Mouse (Mus musculus) left cerebral cortex, postnatal 14 days (tissue): ENCODE data around the gene Tprkb. TPM values are rescaled to one million over a fixed set of nuclear protein-coding genes. Genes with fewer than 3 reads are reported as not detected.
"Not testable (repeated sequence)": the region's sequence is repeated elsewhere in the genome, so short reads cannot be mapped to it uniquely, and the experiment has no call there.

Source experiments
- DNase-seq, 2 experiments: peaks; one replicate each; pipeline ENCODE4 v3.0.0; 2021 to 2022; ENCODE audit warnings: low spot score in 2 of 2, mixed read lengths in 1 of 2
- intact Hi-C: fragments of 180-260 bp; cut with DNase I; formaldehyde crosslinking; loops from one replicate; pipeline ENCODE4 v1.15.1; 2025
- long read RNA-seq, 2 experiments: library from polyadenylated mRNA; stranded (forward); transcript quantifications; one replicate each; pipeline ENCODE4 v2.0.0; 2021
- total RNA-seq, 2 experiments: library from RNA; stranded (reverse); gene quantifications; 2 replicates each; pipeline ENCODE4 v1.2.3; 2021

Gene Tprkb
- 10 to 100 TPM; 48.9 to 52.2 TPM for total RNA-seq
- long read RNA-seq, experiment 1, transcript Tprkb-201 (6 exons, 2,103 nt) = major isoform, 21 of 56 reads
- long read RNA-seq, experiment 1, transcript Tprkb-214 (5 exons, 716 nt) = minor isoform, 5 of 56 reads
- long read RNA-seq, experiment 1, partial matches to known transcripts = 1 of 56 reads
- long read RNA-seq, experiment 1, other reads (novel, unspliced or antisense) = 26 of 56 reads
- long read RNA-seq, experiment 2, transcript Tprkb-201 (6 exons, 2,103 nt) = major isoform, 7 of 29 reads
- long read RNA-seq, experiment 2, partial matches to known transcripts = 2 of 29 reads
- long read RNA-seq, experiment 2, other reads (novel, unspliced or antisense) = 16 of 29 reads

DNA sequence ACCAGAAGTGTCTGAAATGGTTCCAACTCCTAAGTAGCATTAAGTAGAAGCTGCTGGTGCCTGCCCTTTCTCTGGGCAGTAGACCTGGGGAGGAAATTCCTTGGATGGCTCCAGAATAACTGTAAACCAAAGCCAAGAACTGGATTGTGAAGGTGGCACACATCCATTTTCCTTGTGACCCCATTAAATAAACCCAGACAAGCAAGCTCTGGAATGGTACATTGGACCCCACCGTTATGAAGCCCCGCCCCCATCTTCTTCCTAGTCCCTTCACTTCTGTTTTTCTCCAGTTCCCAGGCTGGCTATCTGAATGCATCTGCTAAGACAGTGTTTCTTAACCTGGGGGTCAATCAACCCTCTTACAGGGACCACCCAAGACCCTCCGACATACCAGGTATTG, at the start of gene Tprkb:
Tprkb (plus strand) TSS at position 279 of the 400 bp plus-strand sequence.
- intact Hi-C loops = loop anchor here (10.0 kb wide), 1 partner anchor 257 kb away; no protein-coding TSS in a partner anchor
- no peak for DNase-seq

DNA sequence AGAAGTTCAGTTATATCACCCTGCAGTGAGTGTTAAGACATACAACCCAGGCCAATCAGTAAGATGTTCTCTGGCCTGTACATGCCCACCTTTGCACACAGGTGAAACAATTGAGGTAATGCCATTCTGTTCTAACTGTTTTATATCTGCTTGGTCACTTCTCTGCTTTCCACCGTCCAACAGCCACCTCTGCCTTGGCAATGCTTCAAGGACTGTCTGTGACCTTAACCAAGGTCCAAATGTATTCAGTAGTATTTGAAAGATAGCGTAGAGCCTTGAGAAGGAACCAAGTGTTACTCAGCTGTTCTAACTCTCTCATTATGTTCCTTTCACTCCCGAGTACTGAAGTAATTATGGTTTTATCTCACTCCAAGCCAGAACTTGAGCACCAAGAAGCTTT, 49.1 kb upstream of the Tprkb start:
- intact Hi-C loops = no loop called here
- DNase-seq = peak in 1 of 2 experiments; percentile 17

DNA sequence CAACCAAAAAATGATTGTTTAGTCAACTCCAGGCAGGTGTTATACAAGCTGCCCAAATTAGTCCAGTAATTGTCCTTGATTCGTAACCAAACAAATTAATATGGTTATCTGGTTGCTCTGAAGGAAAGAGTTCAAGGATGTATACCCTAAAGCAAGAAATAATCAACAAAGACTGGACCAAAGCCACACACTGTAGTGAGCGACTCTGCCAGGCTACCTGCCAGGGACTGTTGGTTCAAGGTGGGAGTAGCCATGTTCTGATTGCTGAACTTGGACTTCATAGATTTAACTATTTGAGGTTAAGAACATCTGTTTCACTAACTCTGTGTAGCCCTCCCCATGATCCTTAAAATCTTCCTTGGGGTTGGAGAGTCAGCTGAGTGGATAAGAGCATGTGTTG, 48.5 kb upstream of the Tprkb start:
- intact Hi-C loops = no loop called here
- DNase-seq = no peak

DNA sequence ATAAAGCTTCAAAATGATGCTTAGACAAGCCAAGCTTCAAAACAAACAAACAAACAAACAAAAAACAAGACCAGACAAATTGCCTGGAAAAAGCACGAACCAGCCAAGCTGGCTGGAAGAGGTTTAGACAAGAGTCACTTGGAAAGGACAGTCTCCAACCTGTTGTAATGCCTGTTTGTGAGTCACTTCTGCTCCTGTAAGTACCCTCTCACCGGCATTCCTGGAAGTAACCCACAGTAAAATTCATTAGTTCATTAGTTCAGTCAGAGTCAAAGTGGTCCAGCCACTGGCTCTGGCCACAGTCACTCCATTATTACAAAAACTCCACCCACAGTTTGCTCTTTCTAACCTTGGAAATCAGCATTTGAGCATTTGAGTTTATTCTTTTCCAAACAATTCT, 47.8 kb upstream of the Tprkb start:
- intact Hi-C loops = no loop called here
- no peak for DNase-seq

DNA sequence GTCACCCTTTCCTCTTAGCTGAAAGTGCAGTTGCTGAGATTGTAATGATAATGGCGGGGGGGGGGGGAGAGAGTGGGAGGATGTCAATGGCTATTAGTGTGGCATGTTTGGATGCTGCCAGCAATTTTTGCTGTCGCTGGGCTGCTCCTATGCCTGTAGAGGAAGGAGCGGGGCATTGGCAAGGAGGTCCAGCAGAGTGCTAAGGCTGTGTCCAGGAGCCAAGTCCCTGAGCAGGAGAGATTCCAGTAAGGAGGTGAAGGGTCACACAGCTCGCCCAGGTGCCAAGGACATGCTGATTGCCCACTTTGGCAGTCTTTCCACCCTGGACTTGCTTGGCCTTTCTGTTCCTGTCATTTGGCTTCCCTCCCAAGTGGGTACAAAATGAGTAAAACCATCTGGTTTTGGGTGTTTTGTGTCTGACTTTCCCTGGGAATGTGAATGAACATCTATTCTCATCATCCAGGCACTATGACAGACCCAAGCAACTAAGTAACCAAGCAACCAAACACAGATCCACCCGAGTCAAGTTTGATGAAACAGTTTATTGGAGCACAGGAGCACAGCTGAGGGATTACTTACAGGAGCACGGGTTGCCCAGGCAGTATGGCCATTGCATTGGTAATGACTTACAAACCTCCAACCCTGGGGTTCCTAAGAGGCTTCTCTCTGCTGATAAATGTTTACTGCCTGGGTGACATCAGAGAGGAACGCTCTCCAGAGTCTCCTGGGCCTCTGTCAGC, 46.6 kb upstream of the Tprkb start:
- intact Hi-C loops = not testable (repeated sequence)
- DNase-seq = peak; percentile 8 to 21

DNA sequence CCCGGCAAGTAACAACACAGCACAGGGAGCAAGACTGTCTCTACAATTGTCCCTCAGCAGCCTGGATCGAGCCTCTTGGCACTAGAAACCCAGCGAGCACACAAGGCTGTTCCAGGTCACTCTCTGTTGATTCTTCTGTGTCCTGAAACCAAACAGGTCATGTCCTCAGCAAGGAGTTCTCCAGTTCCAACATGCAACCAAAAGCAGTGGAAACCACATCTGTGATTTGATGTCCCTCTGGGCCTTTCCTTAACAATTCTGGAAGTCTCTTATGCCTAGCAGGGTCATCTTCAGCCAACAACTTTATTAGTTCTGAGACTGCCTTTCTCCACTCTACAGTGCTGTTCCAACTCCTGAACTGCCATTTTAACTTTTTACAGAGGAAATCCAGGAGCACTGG, 45.5 kb upstream of the Tprkb start:
- DNase-seq, intact Hi-C loops: not testable (repeated sequence)

DNA sequence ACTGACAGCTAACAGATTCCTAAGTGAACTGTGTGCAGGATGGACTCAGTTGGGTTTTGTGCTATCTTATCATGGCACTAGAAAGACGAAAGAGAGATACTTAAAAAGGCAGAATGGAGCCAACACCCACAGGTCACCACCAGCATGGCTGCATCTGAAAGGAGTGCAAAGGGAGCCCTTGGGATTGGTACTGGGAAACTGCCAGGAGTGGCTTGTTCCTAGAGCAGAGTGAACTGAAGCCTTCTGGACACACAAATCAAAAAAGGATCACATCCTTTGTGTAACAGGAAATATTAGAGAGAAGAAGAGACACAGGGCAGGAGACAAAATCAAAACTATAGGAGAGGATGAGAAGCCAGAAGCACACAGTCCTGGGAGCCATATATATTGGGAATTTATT, 44.7 kb upstream of the Tprkb start:
- DNase-seq, intact Hi-C loops: not testable (repeated sequence)

DNA sequence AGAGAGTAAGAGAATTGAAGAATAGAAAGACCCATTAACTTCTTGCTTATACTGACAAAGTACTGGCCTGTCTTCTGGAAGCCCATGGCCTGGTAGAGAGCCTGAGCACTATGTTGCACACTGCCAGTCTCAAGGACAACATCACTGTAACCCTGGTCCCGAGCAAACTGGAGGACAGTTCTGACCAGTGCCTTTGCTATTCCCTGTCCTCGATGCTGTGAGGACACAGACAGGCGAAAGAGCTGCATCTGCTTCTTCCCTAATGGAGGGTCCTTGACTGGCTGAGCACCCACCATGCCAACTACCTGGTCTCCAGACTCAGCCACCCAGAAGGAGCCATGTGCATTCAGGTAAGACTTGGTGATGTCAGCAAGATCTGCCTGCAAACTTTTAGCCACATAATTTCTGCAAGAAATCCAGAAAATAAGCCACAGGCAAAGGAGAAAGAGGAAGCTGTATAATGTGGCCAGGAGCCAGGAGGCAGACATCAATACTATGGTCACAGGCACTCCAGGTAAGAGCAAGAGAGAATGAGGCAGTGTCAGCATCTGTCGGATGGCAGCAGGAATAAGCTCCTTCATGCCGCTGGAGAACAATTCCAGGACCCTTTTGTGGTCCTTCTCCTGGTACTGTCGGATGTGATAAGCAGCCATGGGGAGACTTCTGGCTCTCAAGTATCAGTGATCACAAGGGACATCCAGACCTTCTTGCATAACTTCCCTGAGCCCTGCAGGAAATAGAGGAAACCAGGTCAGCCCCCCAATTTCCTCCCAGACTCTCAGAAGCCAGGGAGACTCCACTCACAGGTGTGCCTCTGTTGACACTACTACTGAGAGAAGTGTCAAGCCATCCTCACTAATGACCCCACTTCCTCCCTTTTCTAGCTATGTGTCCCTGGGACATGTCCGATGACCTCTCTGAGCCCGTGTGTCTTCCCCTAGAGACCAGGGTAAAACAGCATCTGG, 43.7 kb upstream of the Tprkb start:
- no peak for DNase-seq

DNA sequence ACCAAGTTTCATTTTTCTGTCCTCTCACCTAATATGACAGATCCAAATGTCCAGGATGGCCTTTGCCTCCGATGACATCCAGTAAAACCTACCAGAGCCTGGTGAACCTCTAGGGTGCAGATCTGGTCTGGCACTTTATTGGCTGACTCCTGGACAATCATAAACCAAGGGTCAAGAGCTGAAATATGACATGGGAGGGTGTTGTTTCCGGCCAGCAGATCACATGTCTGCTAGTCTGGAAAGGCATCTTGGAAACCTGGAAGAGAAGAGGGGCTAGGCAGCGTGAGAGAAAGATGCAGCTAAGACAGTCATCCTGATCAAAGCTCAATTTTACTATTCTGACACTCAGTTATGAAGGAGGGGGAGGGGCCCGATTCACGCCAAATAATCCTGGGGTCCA, 42.7 kb upstream of the Tprkb start, which contains the start of gene Nat8f2:
Nat8f2 (minus strand) TSS at position 153 of the 400 bp plus-strand sequence.
- intact Hi-C loops, DNase-seq: not testable (repeated sequence)

More for the DNA sequence above, 43.7 kb upstream of the Tprkb start:
- intact Hi-C loops = no loop called here

DNA sequence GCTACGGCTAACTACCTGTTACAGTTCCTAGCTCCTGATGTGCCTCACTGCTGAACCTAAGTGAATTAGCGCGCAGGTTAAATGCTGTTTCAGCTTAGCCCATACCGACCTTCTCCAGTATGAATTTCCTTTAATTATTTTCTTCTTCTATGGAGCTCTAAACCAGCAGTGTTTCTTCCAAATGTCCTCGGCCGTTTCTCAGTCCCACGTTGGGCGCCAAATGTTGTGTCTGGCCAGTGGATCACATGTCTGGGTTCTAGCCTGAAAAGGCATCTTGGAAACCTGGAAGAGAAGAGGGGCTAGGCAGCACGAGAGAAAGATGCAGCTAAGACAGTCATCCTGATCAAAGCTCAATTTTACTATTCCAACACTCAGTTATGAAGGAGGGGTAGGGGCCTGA, 28.4 kb upstream of the Tprkb start:
- DNase-seq, intact Hi-C loops: not testable (repeated sequence)

DNA sequence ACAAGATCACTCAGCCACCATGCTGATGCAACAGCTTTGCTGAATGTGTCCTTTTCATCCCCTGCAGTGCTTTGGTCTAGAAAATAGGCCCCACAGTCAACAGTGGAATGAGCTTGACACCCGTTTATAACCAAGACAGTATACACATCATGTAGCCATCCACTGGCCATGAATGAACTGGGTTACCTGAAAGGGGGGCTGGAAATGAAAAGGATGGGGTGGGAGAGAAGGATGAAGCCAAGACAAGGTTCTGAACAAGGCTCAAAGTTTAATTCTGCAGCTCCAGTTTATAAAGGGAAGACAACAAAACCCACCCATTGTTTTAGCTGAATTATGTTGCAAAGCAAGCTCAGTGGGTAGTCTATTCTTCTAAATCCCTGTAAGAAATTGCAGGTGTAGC, 27.4 kb upstream of the Tprkb start:
- intact Hi-C loops = no loop called here
- no peak for DNase-seq

DNA sequence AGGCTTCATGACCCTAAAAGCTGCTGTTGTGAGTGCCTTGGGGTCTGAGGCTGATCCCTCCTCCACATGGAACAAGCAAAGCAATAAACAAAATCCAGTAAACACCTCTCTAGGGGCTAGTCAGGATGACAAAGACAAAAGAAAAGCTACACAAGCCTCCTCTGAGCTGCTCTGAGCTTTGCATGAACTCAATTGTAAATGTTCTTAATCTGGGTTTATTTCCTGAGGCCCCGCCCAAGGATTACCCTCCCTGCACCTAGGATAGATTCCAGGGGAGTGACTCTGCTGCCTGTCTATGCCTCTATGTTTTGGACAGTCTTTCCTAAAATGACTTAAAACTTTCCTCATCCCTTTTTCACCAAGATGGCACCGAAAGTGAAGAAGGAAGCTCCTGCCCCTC, 22.7 kb upstream of the Tprkb start:
- DNase-seq = no peak
- intact Hi-C loops = no loop called here

DNA sequence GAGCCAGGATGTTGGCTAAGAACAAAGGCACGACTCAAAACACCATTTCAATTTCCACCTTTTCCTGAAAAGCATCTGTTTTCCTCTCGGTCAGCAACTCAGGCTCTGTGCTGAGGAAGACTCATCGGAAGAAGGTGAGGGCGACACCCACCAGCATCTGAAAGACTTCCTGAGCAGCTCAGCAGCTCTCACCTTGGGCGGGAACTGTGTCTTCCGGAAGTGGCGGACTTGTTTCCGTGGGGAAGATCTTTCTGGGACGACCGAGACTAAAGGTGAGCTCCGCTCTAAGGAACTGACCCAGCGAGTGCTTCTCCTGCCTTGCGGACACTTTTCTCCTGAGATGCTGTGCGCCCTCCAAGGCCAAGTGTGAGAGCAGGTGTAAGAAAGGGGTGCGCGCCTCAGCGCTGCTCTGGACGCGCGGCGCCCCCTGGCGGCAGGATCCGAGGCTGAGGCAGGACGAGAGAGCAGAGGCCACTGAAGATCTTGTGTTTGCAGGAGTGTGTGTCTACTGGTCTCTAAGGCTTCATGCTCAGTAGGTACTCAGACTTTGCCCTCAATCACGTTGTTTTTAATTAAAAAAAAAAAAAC, 16.5 kb upstream of the Tprkb start:
- DNase-seq = not testable (repeated sequence)
- intact Hi-C loops = loop anchor here (2.0 kb wide), 1 partner anchor 56 kb away; no protein-coding TSS in a partner anchor

DNA sequence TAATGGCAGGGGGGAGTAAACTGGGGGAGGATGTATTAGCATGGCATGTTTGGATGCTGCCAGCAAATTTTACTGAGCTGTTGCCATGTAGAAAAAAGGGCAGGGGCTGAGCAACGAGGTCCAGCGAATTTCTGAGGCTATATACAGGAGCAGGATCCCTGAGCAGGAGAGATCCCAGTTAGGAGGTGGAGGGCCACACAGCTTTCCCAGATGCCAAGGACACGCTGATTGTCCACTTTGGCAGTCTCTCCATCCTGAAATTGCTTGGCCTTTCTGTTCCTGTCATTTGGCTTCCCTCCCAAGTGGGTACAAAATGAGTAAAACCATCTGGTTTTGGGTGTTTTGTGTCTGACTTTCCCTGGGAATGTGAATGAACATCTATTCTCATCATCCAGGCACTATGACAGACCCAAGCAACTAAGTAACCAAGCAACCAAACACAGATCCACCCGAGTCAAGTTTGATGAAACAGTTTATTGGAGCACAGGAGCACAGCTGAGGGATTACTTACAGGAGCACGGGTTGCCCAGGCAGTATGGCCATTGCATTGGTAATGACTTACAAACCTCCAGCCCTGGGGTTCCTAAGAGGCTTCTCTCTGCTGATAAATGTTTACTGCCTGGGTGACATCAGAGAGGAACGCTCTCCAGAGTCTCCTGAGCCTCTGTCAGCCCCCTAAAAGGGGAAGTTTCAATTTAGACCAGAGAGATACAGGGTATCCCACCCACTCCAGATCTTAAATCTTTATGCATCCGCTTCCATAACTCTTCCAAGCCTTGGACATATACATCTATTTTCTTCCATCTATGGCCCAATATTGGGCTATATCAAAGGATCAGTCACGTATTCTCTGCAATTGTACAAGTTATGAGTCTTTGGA, 12.8 kb upstream of the Tprkb start:
- intact Hi-C loops, DNase-seq: not testable (repeated sequence)

DNA sequence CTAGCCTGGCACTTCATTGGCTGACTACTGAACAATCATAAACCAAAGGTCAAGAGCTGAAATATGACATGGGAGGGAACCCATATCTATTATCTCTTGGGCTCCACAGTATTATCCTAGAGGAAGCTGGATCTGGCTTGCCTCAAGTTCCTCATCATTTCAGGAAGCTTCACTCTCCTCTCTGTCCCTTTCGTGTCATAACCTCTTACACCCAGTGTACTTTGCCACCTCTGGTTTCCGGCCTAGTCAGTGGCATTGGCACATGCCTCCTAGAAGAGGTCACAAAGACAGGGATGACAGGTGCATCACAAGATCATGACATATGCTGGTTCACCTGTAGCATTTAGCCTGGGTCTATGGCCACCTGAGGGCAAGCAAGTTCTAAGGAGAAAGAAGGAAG, 9.4 kb upstream of the Tprkb start:
- DNase-seq = no peak
- intact Hi-C loops = loop anchor here (10.0 kb wide), 2 partner anchors 318 to 418 kb away; partner anchors contain the start of gene Alms1

DNA sequence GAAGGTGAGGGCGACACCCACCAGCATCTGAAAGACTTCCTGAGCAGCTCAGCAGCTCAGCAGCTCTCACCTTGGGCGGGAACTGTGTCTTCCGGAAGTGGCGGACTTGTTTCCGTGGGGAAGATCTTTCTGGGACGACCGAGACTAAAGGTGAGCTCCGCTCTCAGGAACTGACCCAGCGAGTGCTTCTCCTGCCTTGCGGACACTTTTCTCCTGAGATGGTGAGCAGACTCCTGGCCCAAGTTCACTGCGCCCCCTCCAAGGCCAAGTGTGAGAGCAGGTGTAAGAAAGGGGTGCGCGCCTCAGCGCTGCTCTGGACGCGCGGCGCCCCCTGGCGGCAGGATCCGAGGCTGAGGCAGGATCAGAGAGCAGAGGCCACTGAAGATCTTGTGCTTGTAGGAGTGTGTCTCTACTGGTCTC, 7.0 kb upstream of the Tprkb start, which contains the start of gene Nat8f4:
Nat8f4 (minus strand) TSS at position 243 of the 420 bp plus-strand sequence.
- intact Hi-C loops = loop anchor here (10.0 kb wide), 2 partner anchors 320 to 420 kb away; partner anchors contain the start of gene Alms1

DNA sequence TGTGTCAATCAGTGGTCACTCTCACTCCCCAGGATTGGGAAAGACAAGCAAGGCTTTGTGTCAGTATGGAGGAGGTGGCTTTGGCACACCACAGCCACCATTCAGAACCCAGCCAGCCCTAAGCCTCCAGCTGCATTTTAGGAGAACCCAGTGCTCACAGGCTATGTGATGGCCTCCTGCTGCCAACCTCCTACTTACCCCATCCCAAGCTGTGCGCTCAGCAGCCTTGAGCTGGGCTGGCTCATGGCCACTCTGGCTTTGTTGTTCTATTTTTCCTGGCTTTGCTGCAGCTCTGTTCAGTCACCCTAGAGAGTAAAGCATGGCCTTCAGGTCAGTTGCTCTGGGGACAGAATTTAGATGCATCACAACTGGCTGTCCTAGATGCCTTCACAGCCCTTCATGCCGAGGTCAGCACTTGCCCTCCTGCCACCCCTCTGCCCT, 4.7 kb upstream of the Tprkb start:
- DNase-seq = peak; percentile 37 to 78
- intact Hi-C loops = loop anchor here (10.0 kb wide), 2 partner anchors 322 to 422 kb away; partner anchors contain the start of gene Alms1

More for the DNA sequence above, 7.0 kb upstream of the Tprkb start, which contains the start of gene Nat8f4:
- DNase-seq = peak; percentile 76 to 82
